Mouse (Mus musculus) MEL (cell line): ENCODE results near the gene Ube2t. TPM values are rescaled to one million over a fixed set of nuclear protein-coding genes. Genes with fewer than 3 reads are reported as not detected.

ENCODE experiments used
- DNase-seq: peaks from one replicate; pipeline ENCODE4 v3.0.0; 2011; ENCODE audit warnings: low read depth, low spot score
- H3K27ac ChIP-seq: 2 replicates; pipeline ENCODE4 v1.5.1; 2012; ENCODE audit warnings: low read depth, mild to moderate bottlenecking, control low read depth, low read length, moderate library complexity; ENCODE audit not compliant: control insufficient read depth
- H3K27me3 ChIP-seq, 2 experiments: fragments of 150-350 bp in 1 of 2; sonication (generic) in 1 of 2; 2 replicates each; pipeline ENCODE4 v1.6.1; 2012; ENCODE audit warnings: low read length in 2 of 2, mild to moderate bottlenecking in 2 of 2, improper control_type of control experiment in 1 of 2, moderate library complexity in 1 of 2; ENCODE audit not compliant: insufficient read depth in 2 of 2, control insufficient read depth in 1 of 2
- H3K36me3 ChIP-seq, 2 experiments: 2 replicates each; pipeline ENCODE4 v1.6.1; 2012 to 2014; ENCODE audit warnings: low read length in 2 of 2, improper control_type of control experiment in 1 of 2, inconsistent platforms in 1 of 2, mild to moderate bottlenecking in 1 of 2; ENCODE audit not compliant: insufficient read depth in 2 of 2, control insufficient read depth in 1 of 2
- H3K4me1 ChIP-seq, 2 experiments: fragments of 150-350 bp in 1 of 2; sonication (generic) in 1 of 2; 2 replicates each; pipeline ENCODE4 v1.6.1; 2012; ENCODE audit warnings: low read length in 2 of 2, improper control_type of control experiment in 1 of 2, mild to moderate bottlenecking in 1 of 2; ENCODE audit not compliant: insufficient read depth in 2 of 2, control insufficient read depth in 1 of 2
- H3K4me3 ChIP-seq, 2 experiments: fragments of 150-350 bp in 1 of 2; sonication (generic) in 1 of 2; 2 replicates each; pipeline ENCODE4 v1.5.1; 2012; ENCODE audit warnings: low read depth in 2 of 2, low read length in 2 of 2, mild to moderate bottlenecking in 2 of 2, moderate library complexity in 2 of 2, control low read depth in 1 of 2, improper control_type of control experiment in 1 of 2; ENCODE audit not compliant: control insufficient read depth in 1 of 2, insufficient read depth in 1 of 2
- H3K79me2 ChIP-seq: 2 replicates; pipeline ENCODE4 v1.6.1; 2012; ENCODE audit warnings: mild to moderate bottlenecking, low read length, moderate library complexity; ENCODE audit not compliant: control insufficient read depth, poor library complexity, insufficient read depth
- H3K9ac ChIP-seq: 2 replicates; pipeline ENCODE4 v1.6.1; 2012; ENCODE audit warnings: low read depth, mild to moderate bottlenecking, control low read depth, low read length, moderate library complexity; ENCODE audit not compliant: control insufficient read depth, poor library complexity, severe bottlenecking
- H3K9me3 ChIP-seq: fragments of 150-350 bp; sonication (generic); replicated peaks from 2 replicates; pipeline ENCODE4 v1.6.1; 2012; ENCODE audit warnings: mild to moderate bottlenecking, low read length, improper control_type of control experiment, moderate library complexity; ENCODE audit not compliant: insufficient read depth
- BHLHE40 ChIP-seq: IDR thresholded peaks from 2 replicates; pipeline ENCODE4 v1.6.1; 2012; ENCODE audit warnings: low read depth, mild to moderate bottlenecking, inconsistent platforms, low read length, improper control_type of control experiment, borderline replicate concordance
- CHD1 ChIP-seq: IDR thresholded peaks from 2 replicates; pipeline ENCODE4 v1.6.1; 2012; ENCODE audit warnings: low read depth, mild to moderate bottlenecking, inconsistent platforms, low read length, improper control_type of control experiment
- CHD2 ChIP-seq: IDR thresholded peaks from 2 replicates; pipeline ENCODE4 v1.6.1; 2011; ENCODE audit warnings: low read length, improper control_type of control experiment
- CTCF ChIP-seq, 3 experiments: IDR thresholded peaks in 2 of 3; conservative IDR thresholded peaks in 1 of 3; 2 replicates each; pipeline ENCODE4 v1.5.1; 2011 to 2012; ENCODE audit warnings: low read length in 3 of 3, low read depth in 2 of 3, mild to moderate bottlenecking in 2 of 3, improper control_type of control experiment in 1 of 3, inconsistent platforms in 1 of 3, mixed read lengths in 1 of 3, moderate library complexity in 1 of 3; ENCODE audit not compliant: control insufficient read depth in 1 of 3, insufficient read depth in 1 of 3, poor library complexity in 1 of 3, severe bottlenecking in 1 of 3
- ELF1 ChIP-seq: IDR thresholded peaks from 2 replicates; pipeline ENCODE4 v1.6.1; 2014; ENCODE audit warnings: low read depth, mild to moderate bottlenecking, inconsistent platforms, low read length, improper control_type of control experiment, moderate library complexity
- GABPA ChIP-seq: IDR thresholded peaks from 2 replicates; pipeline ENCODE4 v1.6.1; 2012; ENCODE audit warnings: low read depth, mild to moderate bottlenecking, inconsistent platforms, low read length, improper control_type of control experiment, moderate library complexity
- GATA1 ChIP-seq: IDR thresholded peaks from 2 replicates; pipeline ENCODE4 v1.6.1; 2011; ENCODE audit warnings: low read depth, low read length, improper control_type of control experiment
- JUND ChIP-seq: IDR thresholded peaks from 2 replicates; pipeline ENCODE4 v1.6.1; 2011; ENCODE audit warnings: low read depth, mild to moderate bottlenecking, improper control_type of control experiment, low read length
- KAT2A ChIP-seq: conservative IDR thresholded peaks from 2 replicates; pipeline ENCODE4 v1.6.1; 2012; ENCODE audit warnings: low read depth, low read length, improper control_type of control experiment, inconsistent platforms
- MAX ChIP-seq: IDR thresholded peaks from 2 replicates; pipeline ENCODE4 v1.6.1; 2011; ENCODE audit warnings: low read length, improper control_type of control experiment
- MAZ ChIP-seq: IDR thresholded peaks from 2 replicates; pipeline ENCODE4 v1.6.1; 2012; ENCODE audit warnings: low read depth, mild to moderate bottlenecking, inconsistent platforms, low read length, improper control_type of control experiment
- MYC ChIP-seq: IDR thresholded peaks from 2 replicates; pipeline ENCODE4 v1.6.1; 2011; ENCODE audit warnings: low read depth, mild to moderate bottlenecking, low read length, improper control_type of control experiment, moderate library complexity
- NELFE ChIP-seq: IDR thresholded peaks from 2 replicates; pipeline ENCODE4 v1.6.1; 2011; ENCODE audit warnings: low read depth, low read length, improper control_type of control experiment
- NRF1 ChIP-seq: IDR thresholded peaks from 2 replicates; pipeline ENCODE4 v1.6.1; 2014; ENCODE audit warnings: low read depth, mild to moderate bottlenecking, inconsistent platforms, low read length, improper control_type of control experiment, moderate library complexity; ENCODE audit not compliant: poor library complexity, insufficient read depth, severe bottlenecking
- POLR2A ChIP-seq, 2 experiments: IDR thresholded peaks; 2 replicates each; pipeline ENCODE4 v1.6.1; 2011 to 2012; ENCODE audit warnings: low read length in 2 of 2, mild to moderate bottlenecking in 2 of 2, control low read depth in 1 of 2, improper control_type of control experiment in 1 of 2, low read depth in 1 of 2, moderate library complexity in 1 of 2; ENCODE audit not compliant: control insufficient read depth in 1 of 2, insufficient read depth in 1 of 2, poor library complexity in 1 of 2
- SIN3A ChIP-seq: IDR thresholded peaks from 2 replicates; pipeline ENCODE4 v1.6.1; 2012; ENCODE audit warnings: low read length, improper control_type of control experiment, inconsistent platforms
- SMC3 ChIP-seq: IDR thresholded peaks from 2 replicates; pipeline ENCODE4 v1.6.1; 2011; ENCODE audit warnings: low read depth, low read length, improper control_type of control experiment
- TAL1 ChIP-seq: IDR thresholded peaks from 2 replicates; pipeline ENCODE4 v1.6.1; 2012; ENCODE audit warnings: mild to moderate bottlenecking, inconsistent platforms, low read length, moderate library complexity, mixed read lengths
- TCF12 ChIP-seq: IDR thresholded peaks from 2 replicates; pipeline ENCODE4 v1.6.1; 2014; ENCODE audit warnings: low read depth, mild to moderate bottlenecking, inconsistent platforms, low read length, improper control_type of control experiment, moderate library complexity
- UBTF ChIP-seq: IDR thresholded peaks from 2 replicates; pipeline ENCODE4 v1.6.1; 2012; ENCODE audit warnings: low read depth, mild to moderate bottlenecking, inconsistent platforms, low read length, improper control_type of control experiment, moderate library complexity, borderline replicate concordance; ENCODE audit not compliant: insufficient read depth
- ZKSCAN1 ChIP-seq: IDR thresholded peaks from 2 replicates; pipeline ENCODE4 v1.6.1; 2012; ENCODE audit warnings: low read depth, mild to moderate bottlenecking, inconsistent platforms, low read length, improper control_type of control experiment, moderate library complexity
- ZMIZ1 ChIP-seq: IDR thresholded peaks from 2 replicates; pipeline ENCODE4 v1.6.1; 2012; ENCODE audit warnings: low read depth, mild to moderate bottlenecking, inconsistent platforms, low read length, improper control_type of control experiment, moderate library complexity
- polyA plus RNA-seq, 2 experiments: library from polyadenylated mRNA; stranded (reverse) in 1 of 2; unstranded in 1 of 2; fragments of >175 nt in 1 of 2; fragments of >200 nt in 1 of 2; gene quantifications; 2 replicates each; pipeline versions ENCODE4 v1.2.1 to v1.2.4; 2012; ENCODE audit warnings: low replicate concordance in 2 of 2, low read depth in 1 of 2; ENCODE audit not compliant: insufficient read length in 2 of 2, insufficient read depth in 1 of 2, missing spikeins in 1 of 2
- total RNA-seq: library from RNA; depleted of rRNA; stranded (reverse); fragments of 300-350 nt; gene quantifications from 2 replicates; pipeline ENCODE4 v1.2.3, GENCODE M21; 2012

The Ube2t gene
- total and polyA plus RNA-seq, 3 experiments: 14.4 to 23.1 TPM; not detected in 1

GRCm38 (mm10) chr1:135003346-135003745, 41.0 kb downstream of the Ube2t start:
- H3K9ac ChIP-seq: no peak overlapping the region
- H3K27me3 ChIP-seq: peaks cover 1 to 5% of the 10 kb centered on the region in 2 experiments
- H3K27ac ChIP-seq: no peak overlapping the region
- no peak overlapping the region for H3K4me3 ChIP-seq
- no peaks in the 10 kb centered on the region for H3K79me2 ChIP-seq
- H3K4me1 ChIP-seq: peaks cover 0 to 7% of the 10 kb centered on the region in 2 experiments; a peak in 3 of 4 replicates
- no peaks in the 10 kb centered on the region for H3K9me3 ChIP-seq
- TF ChIP-seq BHLHE40 (no peak), SMC3 (no peak), ZKSCAN1 (no peak), ELF1 (no peak), KAT2A (no peak), MAZ (no peak), TCF12 (no peak), POLR2A (IDR thresholded peaks at IDR 0.05; ENCODE audit: control insufficient read depth in 1 of 2, insufficient read depth in 1 of 2, low read depth in 1 of 2, low read length in 2 of 2, poor library complexity in 1 of 2) (no peak), TAL1 (no peak), NRF1 (no peak), ZMIZ1 (no peak), JUND (no peak), GABPA (no peak), GATA1 (no peak), SIN3A (no peak)
- peaks cover 0 to 2% of the 10 kb centered on the region in 2 experiments; a peak in 1 of 4 replicates for H3K36me3 ChIP-seq
- DNase-seq: no peak

- Histone ChIP-seq H3K79me2 (no peaks in the 10 kb centered on the region), H3K27me3 (peaks cover 4 to 11% of the 10 kb centered on the region in 2 experiments), H3K9ac (no peak overlapping the region), H3K9me3 (no peaks in the 10 kb centered on the region), H3K27ac (no peak overlapping the region), H3K4me3 (no peak overlapping the region), H3K36me3 (peaks cover 0 to 1% of the 10 kb centered on the region in 2 experiments; a peak in 1 of 4 replicates)
- DNase-seq: no peak
- no peak for TF ChIP-seq JUND
- TF ChIP-seq ELF1: no peak
- no peak for TF ChIP-seq TAL1
- TF ChIP-seq CHD1: no peak
- no peak for TF ChIP-seq MYC
- no peak for TF ChIP-seq MAZ
- TF ChIP-seq NRF1: no peak
- TF ChIP-seq UBTF: no peak
- TF ChIP-seq SIN3A: no peak
- TF ChIP-seq TCF12: no peak
- no peak for TF ChIP-seq CTCF (IDR thresholded peaks at IDR 0.05 in 2 of 3, conservative IDR thresholded peaks at IDR 0.05 in 1 of 3; ENCODE audit: control insufficient read depth in 1 of 3, insufficient read depth in 1 of 3, low read depth in 2 of 3, low read length in 3 of 3, poor library complexity in 1 of 3, severe bottlenecking in 1 of 3)
- TF ChIP-seq SMC3: no peak
- no peak for TF ChIP-seq NELFE
- TF ChIP-seq MAX: no peak
- no peak for TF ChIP-seq CHD2
- TF ChIP-seq ZKSCAN1: no peak
- TF ChIP-seq, all 39 proteins: peak for 0
- peaks cover 0 to 2% of the 10 kb centered on the region in 2 experiments; a peak in 2 of 4 replicates for H3K4me1 ChIP-seq
Observed at GRCm38 (mm10) chr1:135005696-135006095, 43.3 kb downstream of the Ube2t start.
